Mouse (Mus musculus) forebrain, embryonic 12.5 days (tissue): ENCODE results near the gene D10Jhu81e. TPM values are rescaled to one million over a fixed set of nuclear protein-coding genes. Genes with fewer than 3 reads are reported as not detected.
"Not testable (repeated sequence)": the region's sequence is repeated elsewhere in the genome, so short reads cannot be mapped to it uniquely, and the experiment has no call there.

Source experiments
- ATAC-seq: fragments of 200-750 bp; cut with Nextera tagmentation; 2 replicates; pipeline ENCODE4 v1.8.0; 2017; ENCODE audit warnings: moderate TSS enrichment; ENCODE audit not compliant: low FRiP score
- H3K27ac ChIP-seq: fragments of 300-500 bp; sonication (generic); 2 replicates; pipeline ENCODE4 v1.5.1; 2016; ENCODE audit warnings: mild to moderate bottlenecking
- H3K27me3 ChIP-seq: fragments of 300-500 bp; sonication (generic); 2 replicates; pipeline ENCODE4 v1.6.1; 2016; ENCODE audit warnings: mild to moderate bottlenecking
- H3K36me3 ChIP-seq: fragments of 300-500 bp; sonication (generic); replicated peaks from 2 replicates; pipeline ENCODE4 v1.6.1; 2016; ENCODE audit warnings: mild to moderate bottlenecking
- H3K4me1 ChIP-seq: fragments of 300-500 bp; sonication (generic); 2 replicates; pipeline ENCODE4 v1.6.1; 2016
- H3K4me2 ChIP-seq: fragments of 300-500 bp; sonication (generic); 2 replicates; pipeline ENCODE4 v1.6.1; 2016; ENCODE audit warnings: mild to moderate bottlenecking, moderate library complexity
- H3K4me3 ChIP-seq: fragments of 300-500 bp; sonication (generic); replicated peaks from 2 replicates; pipeline ENCODE4 v1.5.1; 2016; ENCODE audit warnings: mild to moderate bottlenecking
- H3K9ac ChIP-seq: fragments of 300-500 bp; sonication (generic); 2 replicates; pipeline ENCODE4 v1.6.1; 2016; ENCODE audit warnings: mild to moderate bottlenecking
- H3K9me3 ChIP-seq: fragments of 300-500 bp; sonication (generic); 2 replicates; pipeline ENCODE4 v1.6.1; 2016
- WGBS: fragments of 180-500 bp; shearing (Covaris S2); methylation state at CpG from one replicate; pipeline ENCODE4 v1.1.7; 2016; 5-methylcytosine and 5-hydroxymethylcytosine counted together
- polyA plus RNA-seq: library from polyadenylated mRNA; unstranded; fragments of >200 nt; fragmentation: Nextera tagmentation; extraction: Ambion mirVana; gene quantifications from 2 replicates; pipeline ENCODE4 v1.2.1, GENCODE M21; 2016

D10Jhu81e gene
- polyA plus RNA-seq, 1 experiment from 2014 or later, result 23.9 TPM

DNA sequence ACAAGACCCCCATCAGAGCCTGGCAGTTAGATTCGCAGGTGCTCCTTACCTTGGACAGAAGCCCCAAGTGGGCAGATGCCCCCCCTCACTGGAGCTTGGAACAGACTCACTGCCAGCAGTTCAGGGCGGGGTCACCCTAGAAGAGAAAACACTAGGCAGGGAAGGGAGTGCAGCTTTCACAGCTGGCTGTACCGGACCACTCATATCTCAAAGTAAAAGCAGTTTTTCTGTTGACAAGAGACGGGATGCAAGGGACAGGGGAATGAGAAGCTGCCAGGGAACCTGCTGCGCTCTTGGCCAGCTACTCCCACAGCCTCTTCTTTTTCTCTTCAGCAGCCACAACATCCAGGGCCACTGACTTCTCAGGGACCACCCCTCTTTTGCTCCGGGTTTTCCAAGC, 45.4 kb downstream of the D10Jhu81e start:
- H3K9ac ChIP-seq, H3K4me3 ChIP-seq, ATAC-seq, H3K27ac ChIP-seq, H3K4me1 ChIP-seq, H3K36me3 ChIP-seq, H3K27me3 ChIP-seq, H3K9me3 ChIP-seq, H3K4me2 ChIP-seq: not testable (repeated sequence)
- WGBS, result 76% methylated on average over 6 of the region's 6 CpGs

- WGBS, result 92% methylated on average over 4 of the region's 4 CpGs
Measured at GRCm38 (mm10) chr10:78119422-78119821, 50.2 kb downstream of the D10Jhu81e start.

GRCm38 (mm10) chr10:78115153-78115552, 54.4 kb downstream of the D10Jhu81e start:
- H3K4me3 ChIP-seq, result no peak overlapping the region
- H3K9ac ChIP-seq, result no peak overlapping the region
- no peaks in the 10 kb centered on the region for H3K36me3 ChIP-seq
- WGBS, result 83% methylated on average over 2 of the region's 2 CpGs
- no peaks in the 10 kb centered on the region for H3K9me3 ChIP-seq
- H3K27me3 ChIP-seq, result no peaks in the 10 kb centered on the region
- no peak overlapping the region for H3K27ac ChIP-seq
- no peaks in the 10 kb centered on the region; the same call in 1 of the 2 replicates for H3K4me1 ChIP-seq
- H3K4me2 ChIP-seq, result no peak overlapping the region
- no peak for ATAC-seq

More at GRCm38 (mm10) chr10:78119422-78119821, 50.2 kb downstream of the D10Jhu81e start:
- ATAC-seq, result no peak
- H3K27ac ChIP-seq, result no peak overlapping the region
- H3K9me3 ChIP-seq, result no peaks in the 10 kb centered on the region
- H3K4me1 ChIP-seq, result no peaks in the 10 kb centered on the region; the same call in 1 of the 2 replicates
- H3K36me3 ChIP-seq, result no peaks in the 10 kb centered on the region
- no peak overlapping the region for H3K4me3 ChIP-seq
- no peak overlapping the region for H3K9ac ChIP-seq
- no peaks in the 10 kb centered on the region for H3K27me3 ChIP-seq
- H3K4me2 ChIP-seq, result no peak overlapping the region

DNA sequence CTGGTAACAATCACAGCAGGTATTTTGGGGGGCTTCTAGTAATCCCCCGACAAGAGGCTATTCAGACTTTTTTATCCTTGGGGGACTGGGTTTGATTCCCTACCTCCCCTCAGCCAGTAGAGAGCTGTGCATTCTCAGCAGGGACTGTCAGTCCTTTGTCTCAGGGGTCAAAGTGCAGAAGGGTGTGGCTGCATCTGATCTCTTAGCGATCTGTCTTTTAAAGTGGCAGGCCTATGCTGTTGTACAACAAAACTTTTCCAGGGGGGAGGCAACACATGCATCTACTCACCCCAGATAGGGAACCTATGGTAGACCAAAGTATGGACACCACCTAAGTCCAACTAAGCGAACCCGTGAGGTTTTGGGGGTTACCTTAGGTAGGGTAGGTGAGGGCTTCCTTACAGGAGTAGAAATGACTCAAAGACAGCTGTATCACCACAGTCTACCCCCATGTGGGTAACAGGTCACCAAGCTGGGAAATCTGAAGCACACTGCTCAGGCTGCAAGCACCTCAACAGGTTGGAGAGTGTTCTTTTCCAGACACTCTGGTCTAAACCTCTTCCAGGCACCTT, 55.0 kb downstream of the D10Jhu81e start:
- Histone ChIP-seq H3K9ac (no peak overlapping the region), H3K27ac (no peak overlapping the region), H3K4me2 (no peak overlapping the region), H3K9me3 (no peaks in the 10 kb centered on the region), H3K4me3 (no peak overlapping the region), H3K27me3 (no peaks in the 10 kb centered on the region), H3K4me1 (no peaks in the 10 kb centered on the region; the same call in 1 of the 2 replicates), H3K36me3 (no peaks in the 10 kb centered on the region)
- no peak for ATAC-seq
- WGBS, result 59% methylated on average over 4 of the region's 4 CpGs

Other genes with a start within 250 kb of the D10Jhu81e start
- gene Trpm2, start 199.2 kb downstream of the D10Jhu81e start, polyA plus RNA-seq, result 0.62 and 1.1 TPM in 2 replicates
- gene 1810043G02Rik, start 191.3 kb downstream of the D10Jhu81e start, polyA plus RNA-seq, result 28.1 and 32.2 TPM in 2 replicates
- gene Pfkl, start 159.7 kb downstream of the D10Jhu81e start, polyA plus RNA-seq, result 134 and 135 TPM in 2 replicates
- not detected in 2 replicates for gene Dnmt3l, start 127.8 kb downstream of the D10Jhu81e start, polyA plus RNA-seq
- 0.11 and 0.19 TPM in 2 replicates for gene Aire, start 126.2 kb downstream of the D10Jhu81e start, polyA plus RNA-seq
- 1.3 and 1.4 TPM in 2 replicates for gene Icosl, start 100.5 kb downstream of the D10Jhu81e start, polyA plus RNA-seq
- 22.3 and 26.7 TPM in 2 replicates for gene Pwp2, start 15.4 kb upstream of the D10Jhu81e start, polyA plus RNA-seq
- gene Trappc10, start 74.9 kb upstream of the D10Jhu81e start, polyA plus RNA-seq, result 25.1 and 26.3 TPM in 2 replicates
- gene Agpat3, start 182.7 kb upstream of the D10Jhu81e start, polyA plus RNA-seq, result 52.5 and 58.0 TPM in 2 replicates
- gene Rrp1, start 243.3 kb upstream of the D10Jhu81e start, polyA plus RNA-seq, result 326 and 329 TPM in 2 replicates